Mouse (Mus musculus) forelimb bud, embryonic 11.5 days (tissue): ENCODE data around the gene 1700013F07Rik.
"Not testable (repeated sequence)": the region's sequence is repeated elsewhere in the genome, so short reads cannot be mapped to it uniquely, and the experiment has no call there.

ENCODE experiments used
- DNase-seq: peaks from one replicate; pipeline ENCODE4 v3.0.0-alpha.2; 2012; ENCODE audit warnings: low read depth, low spot score

The 1700013F07Rik gene

GRCm38 (mm10) chr3:108533951-108534350 lies at the start of gene 1700013F07Rik:
Gene 1700013F07Rik (plus strand): TSS chr3:108534150.
- no peak for DNase-seq

GRCm38 (mm10) chr3:108484749-108485148 lies 49.2 kb upstream of the 1700013F07Rik start:
- DNase-seq, result no peak

- no peak for DNase-seq
Observed at GRCm38 (mm10) chr3:108489968-108490367, 44.0 kb upstream of the 1700013F07Rik start.

GRCm38 (mm10) chr3:108494861-108495474 lies 39.0 kb upstream of the 1700013F07Rik start:
- no peak for DNase-seq

GRCm38 (mm10) chr3:108495486-108495885 lies 38.5 kb upstream of the 1700013F07Rik start:
- no peak for DNase-seq

GRCm38 (mm10) chr3:108497602-108498001 lies 36.3 kb upstream of the 1700013F07Rik start:
- no peak for DNase-seq

- no peak for DNase-seq
Observed at GRCm38 (mm10) chr3:108499826-108500225, 34.1 kb upstream of the 1700013F07Rik start.

- DNase-seq, result not testable (repeated sequence)
Observed at GRCm38 (mm10) chr3:108501411-108501810, 32.5 kb upstream of the 1700013F07Rik start.

GRCm38 (mm10) chr3:108503908-108504307 lies 30.0 kb upstream of the 1700013F07Rik start:
- DNase-seq, result no peak

- no peak for DNase-seq
Observed at GRCm38 (mm10) chr3:108508745-108509474, 25.0 kb upstream of the 1700013F07Rik start.

- no peak for DNase-seq
Observed at GRCm38 (mm10) chr3:108510156-108510555, 23.8 kb upstream of the 1700013F07Rik start.

- peak; percentile 24 for DNase-seq
Observed at GRCm38 (mm10) chr3:108510716-108511483, 23.1 kb upstream of the 1700013F07Rik start.

- no peak for DNase-seq
Observed at GRCm38 (mm10) chr3:108513465-108513864, 20.5 kb upstream of the 1700013F07Rik start.

- DNase-seq, result no peak
Observed at GRCm38 (mm10) chr3:108518276-108518675, 15.7 kb upstream of the 1700013F07Rik start.

- no peak for DNase-seq
Observed at GRCm38 (mm10) chr3:108523415-108523814, 10.5 kb upstream of the 1700013F07Rik start.

- DNase-seq, result no peak
Observed at GRCm38 (mm10) chr3:108528489-108528888, 5.5 kb upstream of the 1700013F07Rik start.

- no peak for DNase-seq
Observed at GRCm38 (mm10) chr3:108533114-108533885, 650 bp upstream of the 1700013F07Rik start.

GRCm38 (mm10) chr3:108535896-108536516 lies 2.1 kb downstream of the 1700013F07Rik start:
- DNase-seq, result no peak

GRCm38 (mm10) chr3:108536517-108537260 lies 2.7 kb downstream of the 1700013F07Rik start, which contains the start of gene 5330417C22Rik:
Gene 5330417C22Rik (minus strand): TSS chr3:108536536.
- peak; percentile 33 for DNase-seq

GRCm38 (mm10) chr3:108537303-108537702 lies 3.4 kb downstream of the 1700013F07Rik start:
- peak; percentile 91 for DNase-seq
